Mouse (Mus musculus) intestine, embryonic 14.5 days (tissue): ENCODE measurements at regions not wholly inside any gene's neighbourhood (a gene's known extent, or its start where the extent isn't known, plus 50 kb on each side); places are given as distances from the start of the nearest gene placed in this dataset.

ENCODE experiments used
- ATAC-seq: fragments of 200-750 bp; cut with Nextera tagmentation; replicated peaks from 2 replicates; pipeline ENCODE4 v1.8.0; 2017; ENCODE audit warnings: low read depth, moderate number of reproducible peaks, moderate TSS enrichment, moderate library complexity; ENCODE audit not compliant: low FRiP score, low TSS enrichment
- DNase-seq: peaks from one replicate; pipeline ENCODE4 v3.0.0-alpha.2; 2018; ENCODE audit warnings: low spot score
- H3K27ac ChIP-seq: fragments of 300-500 bp; sonication (generic); 2 replicates; pipeline ENCODE4 v1.5.1; 2014; ENCODE audit warnings: low read depth, mild to moderate bottlenecking, control low read depth
- H3K27me3 ChIP-seq: fragments of 300-500 bp; sonication (generic); replicated peaks from 2 replicates; pipeline ENCODE4 v1.6.1; 2014; ENCODE audit warnings: low read length, control low read depth; ENCODE audit not compliant: control insufficient read depth, insufficient read depth
- H3K36me3 ChIP-seq: fragments of 300-500 bp; sonication (generic); 2 replicates; pipeline ENCODE4 v1.6.1; 2014; ENCODE audit warnings: low read length, control low read depth; ENCODE audit not compliant: control insufficient read depth, insufficient read depth
- H3K4me1 ChIP-seq: fragments of 300-500 bp; sonication (generic); replicated peaks from 2 replicates; pipeline ENCODE4 v1.6.1; 2014; ENCODE audit warnings: low read length, control low read depth, mixed read lengths; ENCODE audit not compliant: control insufficient read depth, insufficient read depth
- H3K4me2 ChIP-seq: fragments of 300-500 bp; sonication (generic); 2 replicates; pipeline ENCODE4 v1.6.1; 2014; ENCODE audit warnings: low read length
- H3K4me3 ChIP-seq: fragments of 300-500 bp; sonication (generic); 2 replicates; pipeline ENCODE4 v1.5.1; 2014; ENCODE audit warnings: low read depth, low read length, control low read depth, mixed read lengths
- H3K9ac ChIP-seq: fragments of 300-500 bp; sonication (generic); 2 replicates; pipeline ENCODE4 v1.6.1; 2014; ENCODE audit warnings: mild to moderate bottlenecking, low read length
- H3K9me3 ChIP-seq: fragments of 300-500 bp; sonication (generic); 2 replicates; pipeline ENCODE4 v1.6.1; 2016; ENCODE audit warnings: low read length, control low read depth; ENCODE audit not compliant: control insufficient read depth
- WGBS: fragments of 180-500 bp; shearing (Covaris S2); extraction: QIAGEN DNeasy Blood & Tissue Kit; methylation state at CpG from one replicate; pipeline ENCODE4 v1.1.7; 2014; 5-methylcytosine and 5-hydroxymethylcytosine counted together

DNA sequence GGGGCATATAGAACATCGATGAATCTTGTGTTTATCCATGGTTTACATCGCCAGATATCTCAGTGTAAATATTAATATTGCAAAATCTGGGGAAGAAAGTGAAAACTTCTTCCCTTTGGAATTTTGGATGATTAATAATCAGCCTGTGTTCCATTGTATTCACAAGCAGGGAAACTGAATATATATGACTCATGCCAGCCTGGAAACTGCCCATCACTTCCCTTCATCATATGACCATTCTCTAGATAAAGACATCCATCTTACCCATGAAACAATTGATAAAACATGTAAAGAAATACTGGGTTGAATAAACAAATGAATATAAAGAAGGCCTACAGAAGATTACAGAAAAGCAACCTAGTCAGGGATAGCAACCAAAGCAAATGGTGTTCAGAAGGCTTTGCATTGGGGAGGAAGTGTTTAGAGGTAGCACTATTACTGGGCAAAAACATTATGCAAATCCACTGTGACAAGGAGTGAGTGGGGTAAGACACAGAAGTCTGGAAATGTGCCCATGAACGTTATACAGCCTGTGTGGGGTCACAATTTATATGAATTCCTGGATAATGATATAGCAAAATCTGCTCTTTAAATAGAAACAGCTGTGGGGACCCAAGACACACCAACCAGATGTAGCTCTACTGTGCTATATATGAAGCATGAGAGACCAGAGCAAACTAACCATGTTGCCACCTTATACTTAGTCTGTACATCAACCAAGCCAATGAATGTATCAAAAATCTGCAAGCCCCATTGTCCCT, 238.5 kb upstream of the Sdr16c6 start:
- H3K27ac ChIP-seq, result no peak overlapping the region
- 46% methylated on average over 3 of the region's 3 CpGs for WGBS
- DNase-seq, result no peak

DNA sequence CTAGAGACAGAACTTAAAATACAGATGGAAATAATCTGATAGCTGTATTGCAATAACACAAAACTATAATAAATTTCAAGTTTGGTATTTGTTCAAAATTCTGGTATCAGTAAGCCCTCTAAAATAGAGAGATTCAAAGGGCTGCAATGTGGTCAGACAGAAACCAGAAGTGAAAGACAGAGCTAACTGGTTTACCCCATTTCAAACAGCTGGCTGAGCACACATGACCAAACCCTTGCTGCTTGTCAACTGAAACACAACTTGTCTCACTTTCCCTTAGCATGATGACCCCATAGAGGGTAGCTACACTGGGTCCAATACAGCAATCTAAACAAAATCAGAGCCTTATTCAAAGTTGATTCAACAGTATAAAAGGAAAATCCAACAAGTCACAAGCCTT, 234.2 kb upstream of the Sdr16c6 start:
- no peak overlapping the region for H3K4me2 ChIP-seq
- H3K27ac ChIP-seq, result no peak overlapping the region
- H3K9me3 ChIP-seq, result no peaks in the 10 kb centered on the region
- H3K4me1 ChIP-seq, result no peaks in the 10 kb centered on the region
- no peak overlapping the region for H3K4me3 ChIP-seq
- no peaks in the 10 kb centered on the region for H3K36me3 ChIP-seq
- DNase-seq (no peak), ATAC-seq (no peak)
- no peaks in the 10 kb centered on the region for H3K27me3 ChIP-seq
- no peak overlapping the region for H3K9ac ChIP-seq

More for the DNA sequence above, 238.5 kb upstream of the Sdr16c6 start:
- Histone ChIP-seq H3K4me2 (no peak overlapping the region), H3K36me3 (no peaks in the 10 kb centered on the region), H3K4me3 (no peak overlapping the region), H3K27me3 (no peaks in the 10 kb centered on the region), H3K9me3 (no peaks in the 10 kb centered on the region), H3K9ac (no peak overlapping the region), H3K4me1 (no peaks in the 10 kb centered on the region)
- no peak for ATAC-seq

DNA sequence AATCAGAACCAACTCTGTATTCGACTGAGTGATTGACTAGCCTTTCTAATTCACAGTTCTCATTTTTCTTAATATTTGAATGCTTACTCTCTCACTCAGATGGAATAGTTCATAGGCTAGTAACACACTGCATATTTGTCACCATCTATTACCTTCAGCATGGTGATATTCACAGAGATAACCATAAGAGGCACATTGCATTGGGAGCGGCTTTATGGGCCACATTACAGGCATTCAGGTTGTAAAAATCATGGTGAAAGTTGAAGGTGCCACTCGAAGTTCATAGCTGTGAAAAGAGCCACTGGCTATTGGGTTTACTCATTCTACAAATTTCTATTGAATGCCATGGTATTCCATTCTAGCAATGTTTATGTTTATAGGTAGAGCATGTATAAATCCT, 229.6 kb upstream of the Sdr16c6 start:
- no peaks in the 10 kb centered on the region for H3K27me3 ChIP-seq
- H3K36me3 ChIP-seq, result no peaks in the 10 kb centered on the region
- 71% methylated on average over 3 of the region's 3 CpGs for WGBS
- no peak for ATAC-seq
- no peaks in the 10 kb centered on the region for H3K9me3 ChIP-seq
- no peak overlapping the region for H3K9ac ChIP-seq
- H3K4me2 ChIP-seq, result no peak overlapping the region
- DNase-seq, result no peak
- H3K4me3 ChIP-seq, result no peak overlapping the region
- no peaks in the 10 kb centered on the region for H3K4me1 ChIP-seq
- no peak overlapping the region for H3K27ac ChIP-seq

DNA sequence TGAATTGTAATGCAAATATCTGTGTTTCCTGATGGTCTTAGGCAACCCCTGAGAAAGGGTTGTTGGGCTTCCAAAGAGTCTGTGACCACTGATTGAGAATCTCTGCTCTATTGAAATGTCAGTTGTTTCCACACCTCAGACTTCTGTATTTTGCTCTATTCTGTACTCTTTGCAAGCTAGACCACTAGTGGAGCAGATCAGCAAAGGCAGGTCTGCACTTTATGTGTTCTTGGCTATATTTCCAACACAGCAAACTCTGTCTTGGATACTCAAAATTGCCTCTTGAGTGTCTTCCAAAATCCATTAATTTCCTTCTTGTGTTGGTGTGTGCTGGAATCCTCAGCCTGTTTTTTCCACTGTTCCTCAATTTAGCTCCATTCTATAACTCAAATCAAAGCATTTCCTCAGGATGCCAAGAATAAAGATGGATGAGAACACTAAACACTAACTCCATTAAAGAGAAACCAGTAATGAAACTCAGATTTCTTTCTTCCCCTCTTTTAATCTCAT, 228.5 kb upstream of the Sdr16c6 start:
- no peaks in the 10 kb centered on the region for H3K4me1 ChIP-seq
- no peak for ATAC-seq
- no peak overlapping the region for H3K4me3 ChIP-seq
- no peaks in the 10 kb centered on the region for H3K36me3 ChIP-seq
- DNase-seq, result no peak
- H3K9ac ChIP-seq, result no peak overlapping the region
- H3K9me3 ChIP-seq, result no peaks in the 10 kb centered on the region
- no peak overlapping the region for H3K4me2 ChIP-seq
- H3K27me3 ChIP-seq, result no peaks in the 10 kb centered on the region
- no peak overlapping the region for H3K27ac ChIP-seq

DNA sequence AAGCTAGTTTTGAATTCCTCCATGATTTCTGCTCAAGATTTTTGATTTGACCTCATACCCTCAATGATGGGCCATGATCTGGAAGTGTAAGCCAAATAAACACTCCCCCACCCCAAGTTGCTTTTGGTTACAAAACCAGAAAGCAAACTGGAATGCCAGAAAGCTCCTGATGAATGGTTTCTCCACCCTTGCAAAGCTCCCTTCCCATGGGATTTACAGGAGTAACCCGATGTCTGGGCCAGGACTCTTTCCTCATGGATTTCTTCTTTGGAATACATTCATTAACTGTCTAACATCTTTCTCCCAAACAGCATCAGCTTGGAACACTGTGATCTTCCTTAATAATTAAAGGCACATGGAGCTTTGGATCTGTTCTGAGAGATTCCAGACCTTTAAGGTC, 227.3 kb upstream of the Sdr16c6 start:
- H3K4me3 ChIP-seq, result no peak overlapping the region
- H3K36me3 ChIP-seq, result no peaks in the 10 kb centered on the region
- no peak overlapping the region for H3K9ac ChIP-seq
- DNase-seq (no peak), ATAC-seq (no peak)
- H3K4me2 ChIP-seq, result no peak overlapping the region
- H3K4me1 ChIP-seq, result no peaks in the 10 kb centered on the region
- no peak overlapping the region for H3K27ac ChIP-seq
- WGBS, result 33% methylated on average over 1 of the region's 1 CpGs
- no peaks in the 10 kb centered on the region for H3K27me3 ChIP-seq
- H3K9me3 ChIP-seq, result no peaks in the 10 kb centered on the region

DNA sequence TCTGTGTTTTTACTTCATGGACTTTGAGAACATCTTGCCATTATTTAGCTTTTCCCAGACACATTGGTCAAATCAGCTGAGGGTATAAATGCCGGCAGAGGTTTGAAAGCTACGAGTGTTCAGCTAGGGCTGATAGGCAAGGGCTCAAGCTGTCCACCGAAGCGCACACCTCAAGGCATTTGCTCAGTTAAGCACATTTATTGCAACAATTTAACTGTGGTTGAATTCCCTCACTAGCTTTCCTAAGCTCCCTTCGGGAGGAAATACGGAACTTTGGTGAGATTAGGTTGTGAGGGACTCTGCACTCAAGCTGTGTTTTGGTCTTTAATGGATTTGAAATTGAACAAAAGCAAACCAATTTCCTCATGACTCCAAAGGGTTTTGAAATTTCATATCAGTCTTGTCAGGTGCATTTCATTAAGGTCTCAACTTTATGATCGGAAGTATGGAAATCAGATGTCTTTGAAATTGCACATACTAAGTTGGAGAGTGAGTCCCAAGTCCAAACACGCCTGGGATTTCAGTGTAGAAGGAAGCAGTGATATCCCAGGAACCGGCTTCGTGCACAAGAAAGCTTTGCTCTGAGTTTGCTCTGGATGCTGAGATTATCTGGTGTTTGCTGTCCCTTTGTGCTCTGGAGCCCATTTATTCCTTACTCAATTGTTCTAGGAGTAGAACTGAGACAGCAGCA, 223.0 kb upstream of the Sdr16c6 start:
- WGBS, result 82% methylated on average over 10 of the region's 10 CpGs
- ATAC-seq (no peak), DNase-seq (no peak)
- Histone ChIP-seq H3K27ac (no peak overlapping the region), H3K4me1 (no peaks in the 10 kb centered on the region), H3K27me3 (no peaks in the 10 kb centered on the region), H3K9me3 (no peaks in the 10 kb centered on the region), H3K9ac (no peak overlapping the region), H3K4me2 (no peak overlapping the region), H3K4me3 (no peak overlapping the region), H3K36me3 (no peaks in the 10 kb centered on the region)

DNA sequence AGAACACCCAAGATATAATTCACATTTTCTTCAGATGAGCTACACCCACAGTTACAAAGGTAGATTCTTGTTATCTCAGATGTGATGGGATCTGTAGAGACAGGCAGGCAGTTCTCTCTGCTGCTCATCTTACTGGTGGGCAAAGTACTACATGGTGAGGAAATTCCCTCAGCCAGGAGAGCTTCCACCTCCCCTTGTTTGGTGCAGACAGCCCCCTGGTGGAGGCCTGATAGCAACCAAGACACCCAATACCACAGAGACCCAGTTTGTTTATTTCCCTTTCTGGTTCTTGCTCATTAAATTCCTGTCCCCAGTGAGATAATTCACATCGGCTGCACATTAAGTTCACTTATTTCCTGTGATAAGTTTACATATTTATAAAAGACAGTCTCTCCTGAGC, 222.3 kb upstream of the Sdr16c6 start:
- Histone ChIP-seq H3K36me3 (no peaks in the 10 kb centered on the region), H3K4me2 (no peak overlapping the region), H3K9me3 (no peaks in the 10 kb centered on the region), H3K27me3 (no peaks in the 10 kb centered on the region), H3K9ac (no peak overlapping the region), H3K4me1 (no peaks in the 10 kb centered on the region), H3K4me3 (no peak overlapping the region), H3K27ac (no peak overlapping the region)
- no peak for ATAC-seq
- DNase-seq, result no peak
- 48% methylated on average over 1 of the region's 1 CpGs for WGBS

DNA sequence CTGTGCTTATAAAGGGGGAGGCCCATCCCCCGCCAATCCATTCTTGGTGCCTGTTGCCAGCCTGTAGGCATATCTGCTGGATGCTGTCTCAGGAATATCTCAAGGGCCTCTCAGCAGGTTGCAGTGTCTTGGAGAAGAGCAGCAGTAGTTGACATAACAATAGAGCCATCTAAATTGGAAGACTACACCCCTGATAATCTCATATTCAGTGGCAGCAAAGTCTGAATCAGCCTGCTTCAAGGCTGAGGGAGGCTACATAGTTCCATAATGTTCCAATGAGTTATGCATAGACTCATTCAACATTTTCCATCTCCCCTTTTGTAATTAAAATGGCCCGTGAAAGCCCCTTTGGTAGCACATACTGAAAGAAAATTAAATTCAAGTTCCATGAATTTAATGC, 172.3 kb upstream of the Sdr16c6 start:
- Histone ChIP-seq H3K36me3 (no peaks in the 10 kb centered on the region), H3K4me3 (no peak overlapping the region), H3K27me3 (no peaks in the 10 kb centered on the region), H3K4me2 (no peak overlapping the region), H3K27ac (no peak overlapping the region), H3K9me3 (no peaks in the 10 kb centered on the region), H3K9ac (no peak overlapping the region), H3K4me1 (no peaks in the 10 kb centered on the region)
- WGBS, result 95% methylated on average over 2 of the region's 2 CpGs
- DNase-seq (no peak), ATAC-seq (no peak)

DNA sequence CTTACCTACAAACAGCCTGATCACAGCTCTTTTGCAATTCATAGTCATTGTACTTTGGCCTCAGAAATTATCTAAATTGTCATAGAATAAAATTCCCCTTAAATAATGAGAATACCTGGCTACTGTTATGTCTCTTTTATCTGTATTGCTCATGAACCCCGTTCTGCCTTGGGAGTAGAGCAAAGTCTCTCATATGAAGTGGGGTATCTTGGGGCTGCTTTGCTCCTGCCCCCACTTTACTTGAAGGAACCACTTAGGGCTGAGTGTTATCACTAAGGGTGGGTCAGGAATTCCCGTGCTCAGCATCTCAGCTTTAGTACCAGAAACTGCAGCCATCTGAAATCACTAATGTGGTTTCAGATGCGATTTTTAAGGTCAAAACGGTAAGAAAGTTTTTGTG, 170.3 kb upstream of the Sdr16c6 start:
- H3K27me3 ChIP-seq, result no peaks in the 10 kb centered on the region
- no peak for ATAC-seq
- H3K36me3 ChIP-seq, result no peaks in the 10 kb centered on the region
- H3K27ac ChIP-seq, result no peak overlapping the region
- DNase-seq, result no peak
- H3K9me3 ChIP-seq, result no peaks in the 10 kb centered on the region
- 51% methylated on average over 4 of the region's 4 CpGs for WGBS
- H3K4me3 ChIP-seq, result no peak overlapping the region
- H3K9ac ChIP-seq, result no peak overlapping the region
- H3K4me2 ChIP-seq, result no peak overlapping the region
- H3K4me1 ChIP-seq, result no peaks in the 10 kb centered on the region
